Mouse (Mus musculus) adrenal gland, adult 2 months (tissue): ENCODE measurements around the gene Tspan8. TPM values are rescaled to one million over a fixed set of nuclear protein-coding genes. Genes with fewer than 3 reads are reported as not detected.

Source experiments
- DNase-seq: peaks from one replicate; pipeline ENCODE4 v3.0.0; 2021
- polyA plus RNA-seq: library from polyadenylated mRNA; depleted of rRNA; stranded (reverse); fragments of >200 nt; gene quantifications from 2 replicates; pipeline ENCODE4 v1.2.3, GENCODE M21; 2012; rRNA removed
- total RNA-seq, 2 experiments: library from RNA; stranded (reverse); gene quantifications; 2 replicates each; pipeline ENCODE4 v1.2.3; 2021

Gene Tspan8
- total and polyA plus RNA-seq, 3 experiments: 0.55 to 2.6 TPM; not detected in 1

DNA sequence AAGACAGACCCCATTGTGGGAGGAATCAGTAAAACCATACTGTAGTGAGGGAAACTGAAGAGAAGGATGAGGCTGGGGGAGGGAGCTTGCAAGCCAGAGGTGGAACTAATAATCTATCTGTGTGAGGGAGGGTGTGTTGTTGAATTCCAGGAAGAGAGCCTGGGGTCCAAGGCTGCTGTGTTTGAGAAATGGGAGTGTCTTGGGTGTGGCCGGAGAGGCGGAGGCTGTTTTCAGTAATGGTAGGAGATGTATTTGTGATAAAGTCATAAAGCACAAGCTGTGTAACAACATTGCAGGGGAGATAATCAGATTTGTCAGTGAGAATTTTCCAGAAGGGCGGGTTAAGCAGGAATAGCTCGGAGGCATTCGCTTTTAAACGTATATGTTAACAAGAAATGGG lies 17.4 kb downstream of the Tspan8 start:
- DNase-seq: no peak

DNA sequence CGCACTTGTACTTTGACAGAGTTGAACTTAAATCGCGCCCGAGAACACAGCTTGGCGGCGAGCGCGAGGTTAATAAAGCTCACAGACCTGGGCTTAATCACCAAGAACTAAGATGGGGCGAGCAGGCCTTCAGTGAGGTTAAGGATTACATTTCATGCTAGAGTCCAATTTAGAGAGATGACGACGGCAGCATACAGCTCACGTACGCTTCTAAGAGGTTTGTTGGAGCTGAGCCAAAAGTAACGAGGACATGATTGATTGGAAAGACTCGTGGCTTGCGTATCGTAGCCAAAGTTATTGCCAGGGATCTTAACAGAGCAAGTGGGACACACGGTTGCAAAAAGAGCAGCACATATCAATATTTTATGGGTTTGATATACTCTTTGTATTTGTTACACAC lies 30.3 kb downstream of the Tspan8 start:
- DNase-seq: no peak

DNA sequence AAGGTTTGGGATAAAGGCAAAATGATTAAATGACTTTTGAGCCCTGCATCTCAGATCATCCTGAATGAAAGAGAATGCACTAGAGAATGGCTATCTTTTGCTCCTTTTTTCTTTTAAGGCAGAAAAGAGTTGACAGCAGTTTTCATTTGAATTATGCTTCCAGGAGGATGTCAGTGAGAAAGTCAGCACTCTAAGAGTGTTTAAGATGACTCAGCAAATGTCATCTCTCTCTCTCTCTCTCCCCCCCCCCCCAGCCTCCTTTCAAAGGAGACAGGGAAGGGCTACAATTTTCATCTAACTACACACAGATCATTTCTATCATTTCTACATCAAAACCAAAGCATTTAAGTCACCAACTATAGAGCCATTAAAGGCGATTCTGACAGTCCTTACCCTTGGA lies 31.9 kb downstream of the Tspan8 start:
- DNase-seq: no peak

DNA sequence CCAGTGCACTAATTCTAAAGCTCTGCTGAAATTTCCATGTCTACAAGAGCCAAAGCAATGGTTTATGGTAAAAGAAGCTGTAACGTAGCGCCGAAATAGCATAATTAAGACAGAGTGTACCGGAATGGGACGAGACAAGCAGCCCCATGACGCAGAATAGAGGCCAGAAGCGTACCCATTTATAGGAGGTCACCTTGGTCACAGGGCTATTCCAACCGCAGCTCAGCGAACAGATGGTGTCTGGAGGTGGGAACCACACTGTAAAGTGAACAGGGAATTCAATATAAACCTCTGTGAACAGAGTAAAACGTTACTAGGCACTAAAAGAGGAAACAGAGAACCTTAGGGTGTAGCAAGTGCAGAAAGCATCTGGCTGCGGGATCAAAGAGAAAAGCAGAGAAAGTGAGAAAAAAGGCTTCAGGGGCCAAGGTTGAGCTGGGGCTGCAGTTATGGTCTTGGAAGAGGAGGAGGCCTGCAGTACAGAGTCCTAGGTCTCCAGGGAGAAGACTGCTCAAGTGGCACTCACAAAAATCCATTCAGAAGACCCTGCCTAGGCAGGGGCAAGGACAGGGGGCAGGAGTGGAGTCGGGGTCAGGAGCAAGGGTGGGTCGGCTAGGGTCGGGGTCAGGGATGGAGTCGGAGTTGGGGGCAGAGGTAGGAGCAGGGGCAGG lies 43.7 kb downstream of the Tspan8 start:
- no peak for DNase-seq

DNA sequence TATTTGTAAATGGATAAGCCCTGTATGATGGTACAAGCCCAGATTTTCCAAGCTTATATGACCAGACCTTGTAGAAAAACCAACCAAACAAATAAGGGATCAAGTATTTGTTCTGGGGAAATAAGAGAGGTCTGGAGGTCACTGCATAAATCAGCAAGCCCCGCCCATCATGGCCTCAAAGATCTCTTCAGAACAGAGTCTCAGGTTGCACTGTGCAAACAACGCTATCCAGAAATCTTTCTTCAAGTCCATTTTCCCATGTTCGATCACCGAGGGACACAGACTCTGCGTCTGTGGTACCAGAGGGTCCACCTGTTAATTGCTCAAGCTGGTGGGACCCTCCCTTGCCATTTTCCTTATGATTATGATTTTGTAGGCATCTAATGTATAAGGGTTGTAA lies 45.3 kb downstream of the Tspan8 start:
- no peak for DNase-seq

DNA sequence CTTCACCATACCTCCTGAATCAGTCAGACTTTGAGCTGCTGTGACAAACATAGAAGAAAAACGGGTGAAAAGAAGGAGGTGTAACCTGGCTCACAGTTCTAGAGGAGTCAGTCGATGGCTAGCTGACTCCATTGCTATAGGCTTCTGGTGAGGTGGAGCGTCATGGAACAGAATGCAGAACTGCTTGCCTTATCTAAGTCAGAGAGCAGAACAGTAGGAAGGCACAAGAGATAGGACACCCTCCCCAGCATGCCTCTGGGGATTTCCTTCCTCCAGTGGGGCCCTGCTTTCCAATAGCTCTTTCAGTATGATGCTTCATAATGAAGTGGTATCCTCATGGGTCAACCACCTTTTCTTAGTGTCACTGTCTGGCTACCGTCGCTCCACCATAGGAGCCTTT lies 66.1 kb downstream of the Tspan8 start:
- DNase-seq: no peak

DNA sequence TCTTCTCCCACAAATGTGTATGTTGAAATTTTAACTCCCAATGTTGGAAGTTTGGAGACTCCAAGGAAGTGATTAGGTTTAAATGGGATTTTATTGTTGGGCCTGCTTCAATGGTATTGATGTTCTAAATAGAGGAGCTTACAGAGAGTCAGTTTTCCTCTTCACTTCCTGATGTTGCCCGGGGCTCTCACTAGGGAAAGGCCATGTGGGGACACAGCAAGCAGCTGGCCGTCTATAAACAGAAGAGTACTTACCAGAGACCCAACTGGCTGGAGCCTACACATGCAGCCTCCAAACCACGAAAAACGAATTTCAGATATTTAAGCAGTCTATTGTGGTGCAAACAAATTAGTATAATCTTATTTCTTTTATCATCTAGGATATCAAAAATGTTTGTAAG lies 75.3 kb downstream of the Tspan8 start:
- no peak for DNase-seq

DNA sequence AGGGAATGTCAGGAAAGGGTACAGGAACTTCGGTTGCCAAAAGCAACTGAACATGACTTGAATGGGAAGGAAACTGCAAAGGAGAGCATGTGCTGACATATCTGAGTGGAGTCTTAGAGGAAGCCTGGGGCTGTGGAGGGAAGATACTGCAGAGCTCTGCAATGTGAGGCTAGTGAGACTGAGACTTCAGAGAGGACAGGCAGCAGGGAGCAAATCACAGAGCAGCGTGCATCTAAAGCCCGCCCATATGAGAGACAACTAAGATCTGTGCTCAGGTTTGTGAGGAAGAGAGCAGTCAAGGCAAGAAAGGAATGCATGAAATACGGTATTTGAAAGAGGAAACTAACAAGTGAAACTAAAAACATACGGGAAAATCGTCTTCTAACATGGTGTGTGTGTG lies 76.3 kb downstream of the Tspan8 start:
- DNase-seq: no peak

DNA sequence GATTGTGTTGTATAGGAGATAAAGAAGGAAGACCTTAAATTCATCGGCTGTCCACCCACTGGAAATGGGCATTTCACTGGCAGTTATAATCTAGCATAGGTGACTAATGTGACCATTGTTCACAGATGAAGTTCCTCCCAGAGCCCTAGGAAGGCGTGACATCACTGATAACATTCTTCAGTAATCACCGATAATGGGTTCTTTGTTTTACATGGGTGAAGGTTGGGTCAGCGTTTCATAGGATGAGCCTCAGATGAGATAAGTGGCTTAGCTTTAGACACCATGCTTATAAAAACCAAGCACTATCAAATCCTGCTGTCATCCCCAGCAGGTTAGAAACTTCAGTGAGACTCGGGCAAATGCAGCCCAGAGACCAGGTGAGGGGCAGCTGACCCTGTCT lies 77.4 kb downstream of the Tspan8 start:
- no peak for DNase-seq

DNA sequence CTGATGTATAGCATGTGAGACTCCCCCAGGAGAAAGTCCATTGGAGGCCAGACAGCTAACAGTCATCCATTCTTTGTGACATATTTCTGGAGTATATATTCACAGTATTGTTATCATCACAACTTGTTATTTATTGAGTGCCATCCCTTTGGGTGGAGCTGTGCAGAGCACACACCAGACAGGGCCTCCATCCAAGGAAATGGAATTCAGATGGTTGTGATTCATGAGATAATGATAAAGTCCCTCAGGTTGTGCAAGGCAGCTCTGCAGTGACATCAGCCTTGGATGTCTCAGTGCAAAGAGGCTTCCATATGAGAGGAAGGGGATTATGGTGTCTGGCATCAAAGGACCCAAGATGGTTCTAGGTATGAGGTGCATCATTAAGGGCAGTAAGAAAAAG lies 80.1 kb downstream of the Tspan8 start:
- no peak for DNase-seq

DNA sequence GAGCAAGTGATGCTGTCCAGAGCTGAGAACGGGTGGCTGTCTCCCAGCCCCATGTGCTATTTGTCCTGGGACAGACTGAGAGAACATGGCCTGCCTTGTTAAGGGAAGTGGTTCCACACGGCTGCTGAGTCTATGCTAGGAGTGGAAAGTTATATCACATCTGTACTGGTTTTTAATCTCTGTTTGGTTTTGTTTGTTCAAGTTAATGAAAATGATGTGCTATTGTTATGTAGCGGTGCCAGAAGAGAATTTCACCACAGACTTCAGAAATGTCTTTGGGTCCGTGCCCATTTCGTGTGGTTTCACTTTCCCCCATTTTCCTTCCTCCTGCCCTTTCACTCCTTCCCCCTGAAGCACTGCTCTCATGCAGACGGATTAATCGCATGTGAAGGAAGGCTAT lies 80.6 kb downstream of the Tspan8 start:
- DNase-seq: no peak

Other genes with a start within 250 kb of the Tspan8 start
- not detected for gene A930009A15Rik, start 246.8 kb upstream of the Tspan8 start, total RNA-seq
- not detected in 2 replicates for gene A930009A15Rik, start 246.8 kb upstream of the Tspan8 start, polyA plus RNA-seq
- gene Lgr5, start 229.1 kb upstream of the Tspan8 start, total RNA-seq: 10 to 100 TPM; 19.5 to 25.9 TPM
- gene Lgr5, start 229.1 kb upstream of the Tspan8 start, polyA plus RNA-seq: 42.4 and 45.0 TPM in 2 replicates
- 1 to 10 TPM; 3.7 to 7.4 TPM for gene Ptprr, start 201.4 kb downstream of the Tspan8 start, total RNA-seq
- gene Ptprr, start 201.4 kb downstream of the Tspan8 start, polyA plus RNA-seq: 0.84 and 2.0 TPM in 2 replicates